ENCODE assay signal across 13 mouse cellular contexts in genomic region chr9:13242321-13242720, GRCm38 (mm10). TPM values are rescaled to one million over a fixed set of nuclear protein-coding genes. Genes with fewer than 3 reads are reported as not detected.
DNase-seq lines count a peak whose midpoint lies in the region; ATAC-seq and TF ChIP-seq lines count a peak whose summit lies in the region.
"Had no signal": no experiment of that assay in that cellular context is flagged by ENCODE, and none has a peak within 500 bp of the region (broad histone marks: within the 10 kb centered on the region; RNA-seq: fewer than 3 reads in every experiment).

No protein-coding gene starts in this region.

- H3K27ac ChIP-seq in limb, embryonic 14.5 days (replicated peaks; ENCODE audit: low read depth, low read length), result no peak overlapping the region
- no peak overlapping the region for H3K27ac ChIP-seq in limb, embryonic 10.5 days
- no peak overlapping the region for H3K27ac ChIP-seq in forebrain, embryonic 13.5 days
- H3K27ac ChIP-seq: hindbrain, embryonic 15.5 days; liver, embryonic 13.5 days had no signal

- H3K27me3 ChIP-seq in limb, embryonic 14.5 days (ENCODE audit: control insufficient read depth, insufficient read depth, low read length), result no peaks in the 10 kb centered on the region
- H3K27me3 ChIP-seq in limb, embryonic 10.5 days (ENCODE audit: low read depth, poor library complexity, severe bottlenecking), result no peaks in the 10 kb centered on the region
- no peaks in the 10 kb centered on the region for H3K27me3 ChIP-seq in forebrain, embryonic 13.5 days
- H3K27me3 ChIP-seq: hindbrain, embryonic 15.5 days; liver, embryonic 13.5 days had no signal

- no peak overlapping the region for H3K4me3 ChIP-seq in limb, embryonic 14.5 days (replicated peaks; ENCODE audit: low read length)
- H3K4me3 ChIP-seq in limb, embryonic 10.5 days, result no peak overlapping the region
- H3K4me3 ChIP-seq in forebrain, embryonic 13.5 days, result no peak overlapping the region
- H3K4me3 ChIP-seq: hindbrain, embryonic 15.5 days; liver, embryonic 13.5 days had no signal

- ATAC-seq in limb, embryonic 14.5 days (ENCODE audit: low FRiP score, low read depth), result no peak
- no peak for ATAC-seq in forebrain, embryonic 13.5 days

- no peaks in the 10 kb centered on the region; the same call in 1 of the 2 replicates for H3K9me3 ChIP-seq in limb, embryonic 14.5 days (ENCODE audit: control insufficient read depth, low read length)
- no peaks in the 10 kb centered on the region for H3K9me3 ChIP-seq in limb, embryonic 10.5 days (replicated peaks)
- no peaks in the 10 kb centered on the region; the same call in 1 of the 2 replicates for H3K9me3 ChIP-seq in forebrain, embryonic 13.5 days (replicated peaks)
- H3K9me3 ChIP-seq: hindbrain, embryonic 15.5 days; liver, embryonic 13.5 days had no signal

- no peak overlapping the region for H3K4me2 ChIP-seq in limb, embryonic 14.5 days (replicated peaks; ENCODE audit: low read depth, low read length, severe bottlenecking)
- no peak overlapping the region for H3K4me2 ChIP-seq in forebrain, embryonic 13.5 days
- H3K4me2 ChIP-seq: hindbrain, embryonic 15.5 days; liver, embryonic 13.5 days had no signal

- H3K4me1 ChIP-seq in limb, embryonic 14.5 days (ENCODE audit: control insufficient read depth, insufficient read depth, low read length), result peaks cover 8% of the 10 kb centered on the region
- H3K4me1 ChIP-seq in limb, embryonic 10.5 days, result peaks cover 4% of the 10 kb centered on the region
- peaks cover 19% of the 10 kb centered on the region for H3K4me1 ChIP-seq in forebrain, embryonic 13.5 days

- no peak for TF ChIP-seq POLR2A in limb, embryonic 14.5 days (IDR thresholded peaks at IDR 0.05; ENCODE audit: borderline replicate concordance, extremely low read depth, insufficient read depth, insufficient read length)

- DNase-seq in embryo, embryonic 10 days (ENCODE audit: low spot score), result peak; percentile 61
- DNase-seq in embryo, embryonic 9.5 days (ENCODE audit: extremely low spot score), result no peak
- DNase-seq in limb, embryonic 14.5 days (ENCODE audit: low spot score), result peak; percentile 71
- no peak for DNase-seq in limb, embryonic 10.5 days (ENCODE audit: low spot score)
- peak; percentile 36 for DNase-seq in MEL-GATA-1-ER (ENCODE audit: extremely low read depth, low read depth)
- peak; percentile 26 for DNase-seq in fibroblast of lung, adult 2 months (ENCODE audit: low read depth)
- DNase-seq in adrenal gland, adult 8-10 months, result no peak
- DNase-seq: adrenal gland, postnatal 14 days; gastrocnemius, postnatal 10 days; liver, embryonic 13.5 days; thymus, adult 18-20 months had no signal

- no peak overlapping the region for H3K9ac ChIP-seq in limb, embryonic 14.5 days (ENCODE audit: low read depth, low read length, severe bottlenecking)
- H3K9ac ChIP-seq in forebrain, embryonic 13.5 days, result no peak overlapping the region
- H3K9ac ChIP-seq: hindbrain, embryonic 15.5 days; liver, embryonic 13.5 days had no signal

- H3K36me3 ChIP-seq in limb, embryonic 14.5 days (ENCODE audit: control insufficient read depth, insufficient read depth, low read length), result no peaks in the 10 kb centered on the region
- H3K36me3 ChIP-seq in limb, embryonic 10.5 days, result peaks cover 10% of the 10 kb centered on the region; the same call in 1 of the 2 replicates
- H3K36me3 ChIP-seq in forebrain, embryonic 13.5 days (ENCODE audit: poor library complexity, severe bottlenecking), result 0 out of 2 replicates have a peak, but pooled peaks cover 5% of the 10 kb centered on the region
- H3K36me3 ChIP-seq: hindbrain, embryonic 15.5 days; liver, embryonic 13.5 days had no signal

RNA-seq across cellular contexts. Expression of gene Jrkl, which starts 3.3 kb away (rescaled TPM):
- polyA plus RNA-seq in limb, embryonic 14.5 days (2012; rRNA removed), result 4.2 and 6.0 TPM in 2 replicates
- 8.1 and 8.2 TPM in 2 replicates for polyA plus RNA-seq in limb, embryonic 14.5 days (2014; fragmentation: Nextera tagmentation; extraction: Ambion mirVana)
- polyA plus RNA-seq in limb, embryonic 10.5 days (2016; fragmentation: Nextera tagmentation; extraction: Ambion mirVana), result 6.3 and 7.2 TPM in 2 replicates
- total RNA-seq in adrenal gland, adult 8-10 months (2022), result 1 to 10 TPM; 7.7 to 9.5 (median 8.0) TPM
- polyA plus RNA-seq in forebrain, embryonic 13.5 days (2015; fragmentation: Nextera tagmentation; extraction: Ambion mirVana), result 11.7 and 11.8 TPM in 2 replicates

RNA-seq across cellular contexts. Expression of gene Ccdc82, which starts 4.4 kb away (rescaled TPM):
- polyA plus RNA-seq in limb, embryonic 14.5 days (2012; rRNA removed), result 13.4 and 14.7 TPM in 2 replicates
- polyA plus RNA-seq in limb, embryonic 14.5 days (2014; fragmentation: Nextera tagmentation; extraction: Ambion mirVana), result 8.2 TPM in 2 replicates
- polyA plus RNA-seq in limb, embryonic 10.5 days (2016; fragmentation: Nextera tagmentation; extraction: Ambion mirVana), result 3.9 and 4.4 TPM in 2 replicates
- 10 to 100 TPM; 15.8 to 30.0 (median 21.9) TPM for total RNA-seq in adrenal gland, adult 8-10 months (2022)
- polyA plus RNA-seq in forebrain, embryonic 13.5 days (2015; fragmentation: Nextera tagmentation; extraction: Ambion mirVana), result 10.6 and 12.1 TPM in 2 replicates

RNA-seq across cellular contexts. Expression of gene Maml2, which starts 55.4 kb away (rescaled TPM):
- polyA plus RNA-seq in limb, embryonic 14.5 days (2012; rRNA removed), result 9.9 and 11.4 TPM in 2 replicates
- polyA plus RNA-seq in limb, embryonic 14.5 days (2014; fragmentation: Nextera tagmentation; extraction: Ambion mirVana), result 10.7 and 12.2 TPM in 2 replicates
- polyA plus RNA-seq in limb, embryonic 10.5 days (2016; fragmentation: Nextera tagmentation; extraction: Ambion mirVana), result 4.5 and 8.0 TPM in 2 replicates
- total RNA-seq in adrenal gland, adult 8-10 months (2022), result 10 to 100 TPM in 2 of 4 experiments, 1 to 10 TPM in 2; 6.7 to 13.7 (median 9.6) TPM
- polyA plus RNA-seq in forebrain, embryonic 13.5 days (2015; fragmentation: Nextera tagmentation; extraction: Ambion mirVana), result 8.8 and 10.2 TPM in 2 replicates

Comparison
In these comparisons a context has a peak if more than half of its experiments do, and no peak if none do; other contexts are left out.
1. DNase-seq: peak in embryo, embryonic 10 days (single experiment), limb, embryonic 14.5 days (single experiment), MEL-GATA-1-ER (single experiment) and fibroblast of lung, adult 2 months (single experiment); none in embryo, embryonic 9.5 days (single experiment), limb, embryonic 10.5 days (single experiment) and adrenal gland, adult 8-10 months (single experiment).